Mouse (Mus musculus) kidney, embryonic 14.5 days (tissue): ENCODE data around the gene R3hcc1l. TPM values are rescaled to one million over a fixed set of nuclear protein-coding genes. Genes with fewer than 3 reads are reported as not detected.

Experiments used
- polyA plus RNA-seq: library from polyadenylated mRNA; unstranded; fragments of >200 nt; fragmentation: Nextera tagmentation; extraction: Ambion mirVana; gene quantifications from 2 replicates; pipeline ENCODE4 v1.2.1, GENCODE M21; 2014

R3hcc1l gene
- polyA plus RNA-seq, 1 experiment from 2014 or later: 22.7 TPM

Other genes with a start within 250 kb of the R3hcc1l start
- 5.7 and 6.3 TPM in 2 replicates for gene Crtac1, start 87.0 kb upstream of the R3hcc1l start, polyA plus RNA-seq
- 0.93 and 1.9 TPM in 2 replicates for gene Loxl4, start 94.1 kb downstream of the R3hcc1l start, polyA plus RNA-seq
- gene Pyroxd2, start 234.0 kb downstream of the R3hcc1l start, polyA plus RNA-seq: 2.4 and 3.0 TPM in 2 replicates